In genomic region chr16:8638131-8638530, GRCm38 (mm10) we compare ENCODE assay signal across 10 mouse cellular contexts. TPM values are rescaled to one million over a fixed set of nuclear protein-coding genes. Genes with fewer than 3 reads are reported as not detected.
A peak's percentile ranks its signal among the peaks of the same experiment; 100 is the strongest.
DNase-seq lines count a peak whose midpoint lies in the region; ATAC-seq and TF ChIP-seq lines count a peak whose summit lies in the region.
"Had no signal": no experiment of that assay in that cellular context is flagged by ENCODE, and none has a peak within 500 bp of the region (broad histone marks: within the 10 kb centered on the region; RNA-seq: fewer than 3 reads in every experiment).

No protein-coding gene starts in this region.

- 10% methylated on average over 7 of the region's 7 CpGs for WGBS in liver, adult 2 months
- WGBS in embryonic facial prominence, embryonic 13.5 days: 43% methylated on average over 7 of the region's 7 CpGs
- 37% methylated on average over 7 of the region's 7 CpGs for WGBS in intestine, embryonic 14.5 days
- 50% methylated on average over 7 of the region's 7 CpGs for WGBS in neural tube, embryonic 12.5 days

- no peak for TF ChIP-seq CTCF in liver, adult 2 months (IDR thresholded peaks at IDR 0.05; ENCODE audit: low read depth, low read length)

- peaks cover 3% of the 10 kb centered on the region for H3K36me3 ChIP-seq in liver, adult 2 months (ENCODE audit: control insufficient read depth, insufficient read depth, low read length)
- peaks cover 25% of the 10 kb centered on the region for H3K36me3 ChIP-seq in embryonic facial prominence, embryonic 13.5 days
- peaks cover 38% of the 10 kb centered on the region for H3K36me3 ChIP-seq in intestine, embryonic 14.5 days (ENCODE audit: control insufficient read depth, insufficient read depth, low read length)
- H3K36me3 ChIP-seq in neural tube, embryonic 12.5 days: peaks cover 18% of the 10 kb centered on the region

- no peak for ATAC-seq in embryonic facial prominence, embryonic 13.5 days (ENCODE audit: insufficient number of reproducible peaks, insufficient read depth, low FRiP score, low TSS enrichment, low read depth)
- no peak for ATAC-seq in intestine, embryonic 14.5 days (replicated peaks; ENCODE audit: low FRiP score, low TSS enrichment, low read depth)
- ATAC-seq in neural tube, embryonic 12.5 days (ENCODE audit: low FRiP score, low read depth): no peak

- peaks cover 11% of the 10 kb centered on the region for H3K4me1 ChIP-seq in liver, adult 2 months (ENCODE audit: control insufficient read depth, insufficient read depth, low read length)
- peaks cover 22% of the 10 kb centered on the region for H3K4me1 ChIP-seq in embryonic facial prominence, embryonic 13.5 days
- H3K4me1 ChIP-seq in intestine, embryonic 14.5 days (replicated peaks; ENCODE audit: control insufficient read depth, insufficient read depth, low read length): peaks cover 19% of the 10 kb centered on the region
- peaks cover 18% of the 10 kb centered on the region for H3K4me1 ChIP-seq in neural tube, embryonic 12.5 days

- peaks cover 20% of the 10 kb centered on the region for H3K79me2 ChIP-seq in liver, adult 2 months (ENCODE audit: control insufficient read depth, insufficient read depth, low read length)

- no peaks in the 10 kb centered on the region for H3K27me3 ChIP-seq in liver, adult 2 months (ENCODE audit: control insufficient read depth, insufficient read depth, low read length)
- H3K27me3 ChIP-seq in embryonic facial prominence, embryonic 13.5 days: no peaks in the 10 kb centered on the region
- no peaks in the 10 kb centered on the region for H3K27me3 ChIP-seq in intestine, embryonic 14.5 days (replicated peaks; ENCODE audit: control insufficient read depth, insufficient read depth, low read length)
- H3K27me3 ChIP-seq in neural tube, embryonic 12.5 days (replicated peaks): no peaks in the 10 kb centered on the region

- peak overlapping the region; percentile 88 for H3K4me2 ChIP-seq in embryonic facial prominence, embryonic 13.5 days
- peak overlapping the region; percentile 87 for H3K4me2 ChIP-seq in intestine, embryonic 14.5 days (ENCODE audit: low read length)
- peak overlapping the region; percentile 90 for H3K4me2 ChIP-seq in neural tube, embryonic 12.5 days (replicated peaks)

- no peaks in the 10 kb centered on the region for H3K9me3 ChIP-seq in embryonic facial prominence, embryonic 13.5 days
- H3K9me3 ChIP-seq in intestine, embryonic 14.5 days (ENCODE audit: control insufficient read depth, low read length): no peaks in the 10 kb centered on the region
- H3K9me3 ChIP-seq in neural tube, embryonic 12.5 days: no peaks in the 10 kb centered on the region

- peak; percentile 87 for DNase-seq in liver, adult 2 months (ENCODE audit: extremely low read depth, low read depth, low spot score)
- no peak for DNase-seq in liver
- DNase-seq in intestine, embryonic 14.5 days (ENCODE audit: low spot score): no peak
- no peak for DNase-seq in adrenal gland, postnatal 14 days
- DNase-seq in urinary bladder, postnatal 4 days (ENCODE audit: low spot score in 2 of 2): no peak
- no peak for DNase-seq in yolk sac, embryonic 10.5 days (ENCODE audit: low spot score)

- no peak for TF ChIP-seq POLR2A in liver, adult 2 months (IDR thresholded peaks at IDR 0.05; ENCODE audit: extremely low read depth, insufficient read depth, low read length)

- H3K27ac ChIP-seq in liver, adult 2 months (replicated peaks; ENCODE audit: insufficient read depth, low read depth, low read length): peak overlapping the region; percentile 87
- H3K27ac ChIP-seq in embryonic facial prominence, embryonic 13.5 days: peak overlapping the region; percentile 89; the same call in 1 of the 2 replicates
- peak overlapping the region; percentile 85; the same call in 1 of the 2 replicates for H3K27ac ChIP-seq in intestine, embryonic 14.5 days (ENCODE audit: low read depth)
- H3K27ac ChIP-seq in neural tube, embryonic 12.5 days: no peak overlapping the region

- peak overlapping the region; percentile 95 for H3K9ac ChIP-seq in liver, adult 2 months (ENCODE audit: low read depth, low read length)
- H3K9ac ChIP-seq in embryonic facial prominence, embryonic 13.5 days: peak overlapping the region; percentile 89
- H3K9ac ChIP-seq in intestine, embryonic 14.5 days (ENCODE audit: low read length): peak overlapping the region; percentile 89
- H3K9ac ChIP-seq in neural tube, embryonic 12.5 days: peak overlapping the region; percentile 66

- H3K4me3 ChIP-seq in liver, adult 2 months (ENCODE audit: insufficient read depth, low read depth, low read length): peak overlapping the region; percentile 89
- peak overlapping the region; percentile 87 for H3K4me3 ChIP-seq in embryonic facial prominence, embryonic 13.5 days
- peak overlapping the region; percentile 92 for H3K4me3 ChIP-seq in intestine, embryonic 14.5 days (ENCODE audit: low read depth, low read length)
- H3K4me3 ChIP-seq in neural tube, embryonic 12.5 days: peak overlapping the region; percentile 60

RNA-seq across cellular contexts. Expression of gene Tmem186, which starts 0.6 kb away (rescaled TPM):
- total RNA-seq in liver, adult 2 months (2014; rRNA removed): 6.5 and 7.0 TPM in 2 replicates
- 8.0 and 8.7 TPM in 2 replicates for polyA plus RNA-seq in liver, adult 2 months (2012; rRNA removed)
- polyA plus RNA-seq in embryonic facial prominence, embryonic 13.5 days (2015; fragmentation: Nextera tagmentation; extraction: Ambion mirVana): 22.3 and 22.6 TPM in 2 replicates
- 15.6 and 16.8 TPM in 2 replicates for polyA plus RNA-seq in intestine, embryonic 14.5 days (2014; fragmentation: Nextera tagmentation; extraction: Ambion mirVana)
- polyA plus RNA-seq in neural tube, embryonic 12.5 days (2016; fragmentation: Nextera tagmentation; extraction: Ambion mirVana): 22.7 and 24.2 TPM in 2 replicates
- 22.9 and 23.8 TPM in 2 replicates for total RNA-seq in adrenal gland, postnatal 14 days (2021)

RNA-seq across cellular contexts. Expression of gene Pmm2, which starts 0.7 kb away (rescaled TPM):
- 27.9 and 30.5 TPM in 2 replicates for total RNA-seq in liver, adult 2 months (2014; rRNA removed)
- polyA plus RNA-seq in liver, adult 2 months (2012; rRNA removed): 54.9 and 65.2 TPM in 2 replicates
- 59.9 and 62.0 TPM in 2 replicates for polyA plus RNA-seq in embryonic facial prominence, embryonic 13.5 days (2015; fragmentation: Nextera tagmentation; extraction: Ambion mirVana)
- polyA plus RNA-seq in intestine, embryonic 14.5 days (2014; fragmentation: Nextera tagmentation; extraction: Ambion mirVana): 65.5 and 73.1 TPM in 2 replicates
- polyA plus RNA-seq in neural tube, embryonic 12.5 days (2016; fragmentation: Nextera tagmentation; extraction: Ambion mirVana): 47.3 and 49.3 TPM in 2 replicates
- 74.6 and 75.4 TPM in 2 replicates for total RNA-seq in adrenal gland, postnatal 14 days (2021)

RNA-seq across cellular contexts. Expression of gene Carhsp1, which starts 33.8 kb away (rescaled TPM):
- total RNA-seq in liver, adult 2 months (2014; rRNA removed): 55.6 and 57.5 TPM in 2 replicates
- polyA plus RNA-seq in liver, adult 2 months (2012; rRNA removed): 125 and 126 TPM in 2 replicates
- 79.4 and 80.4 TPM in 2 replicates for polyA plus RNA-seq in embryonic facial prominence, embryonic 13.5 days (2015; fragmentation: Nextera tagmentation; extraction: Ambion mirVana)
- polyA plus RNA-seq in intestine, embryonic 14.5 days (2014; fragmentation: Nextera tagmentation; extraction: Ambion mirVana): 41.5 and 43.4 TPM in 2 replicates
- 254 and 261 TPM in 2 replicates for polyA plus RNA-seq in neural tube, embryonic 12.5 days (2016; fragmentation: Nextera tagmentation; extraction: Ambion mirVana)
- total RNA-seq in adrenal gland, postnatal 14 days (2021): 74.9 and 85.9 TPM in 2 replicates

RNA-seq across cellular contexts. Expression of gene Gm5767, which starts 42.4 kb away (rescaled TPM):
- not detected in 2 replicates for total RNA-seq in liver, adult 2 months (2014; rRNA removed)
- polyA plus RNA-seq in liver, adult 2 months (2012; rRNA removed): 0.62 and 0.90 TPM in 2 replicates
- not detected in 2 replicates for polyA plus RNA-seq in embryonic facial prominence, embryonic 13.5 days (2015; fragmentation: Nextera tagmentation; extraction: Ambion mirVana)
- polyA plus RNA-seq in intestine, embryonic 14.5 days (2014; fragmentation: Nextera tagmentation; extraction: Ambion mirVana): not detected in 2 replicates
- not detected in 2 replicates for polyA plus RNA-seq in neural tube, embryonic 12.5 days (2016; fragmentation: Nextera tagmentation; extraction: Ambion mirVana)
- total RNA-seq in adrenal gland, postnatal 14 days (2021): not detected in 2 replicates
- total RNA-seq: adrenal gland, adult 18-20 months; layer of hippocampus, adult 8-10 months had no signal
